Mouse (Mus musculus) MEL (cell line): ENCODE data around the gene Cipc. TPM values are rescaled to one million over a fixed set of nuclear protein-coding genes. Genes with fewer than 3 reads are reported as not detected.

Source experiments
- DNase-seq: peaks from one replicate; pipeline ENCODE4 v3.0.0; 2011; ENCODE audit warnings: low read depth, low spot score
- H3K27ac ChIP-seq: 2 replicates; pipeline ENCODE4 v1.5.1; 2012; ENCODE audit warnings: low read depth, mild to moderate bottlenecking, control low read depth, low read length, moderate library complexity; ENCODE audit not compliant: control insufficient read depth
- H3K27me3 ChIP-seq, 2 experiments: fragments of 150-350 bp in 1 of 2; sonication (generic) in 1 of 2; 2 replicates each; pipeline ENCODE4 v1.6.1; 2012; ENCODE audit warnings: low read length in 2 of 2, mild to moderate bottlenecking in 2 of 2, improper control_type of control experiment in 1 of 2, moderate library complexity in 1 of 2; ENCODE audit not compliant: insufficient read depth in 2 of 2, control insufficient read depth in 1 of 2
- H3K36me3 ChIP-seq, 2 experiments: 2 replicates each; pipeline ENCODE4 v1.6.1; 2012 to 2014; ENCODE audit warnings: low read length in 2 of 2, improper control_type of control experiment in 1 of 2, inconsistent platforms in 1 of 2, mild to moderate bottlenecking in 1 of 2; ENCODE audit not compliant: insufficient read depth in 2 of 2, control insufficient read depth in 1 of 2
- H3K4me1 ChIP-seq, 2 experiments: fragments of 150-350 bp in 1 of 2; sonication (generic) in 1 of 2; 2 replicates each; pipeline ENCODE4 v1.6.1; 2012; ENCODE audit warnings: low read length in 2 of 2, improper control_type of control experiment in 1 of 2, mild to moderate bottlenecking in 1 of 2; ENCODE audit not compliant: insufficient read depth in 2 of 2, control insufficient read depth in 1 of 2
- H3K4me3 ChIP-seq, 2 experiments: fragments of 150-350 bp in 1 of 2; sonication (generic) in 1 of 2; 2 replicates each; pipeline ENCODE4 v1.5.1; 2012; ENCODE audit warnings: low read depth in 2 of 2, low read length in 2 of 2, mild to moderate bottlenecking in 2 of 2, moderate library complexity in 2 of 2, control low read depth in 1 of 2, improper control_type of control experiment in 1 of 2; ENCODE audit not compliant: control insufficient read depth in 1 of 2, insufficient read depth in 1 of 2
- H3K79me2 ChIP-seq: 2 replicates; pipeline ENCODE4 v1.6.1; 2012; ENCODE audit warnings: mild to moderate bottlenecking, low read length, moderate library complexity; ENCODE audit not compliant: control insufficient read depth, poor library complexity, insufficient read depth
- H3K9ac ChIP-seq: 2 replicates; pipeline ENCODE4 v1.6.1; 2012; ENCODE audit warnings: low read depth, mild to moderate bottlenecking, control low read depth, low read length, moderate library complexity; ENCODE audit not compliant: control insufficient read depth, poor library complexity, severe bottlenecking
- H3K9me3 ChIP-seq: fragments of 150-350 bp; sonication (generic); replicated peaks from 2 replicates; pipeline ENCODE4 v1.6.1; 2012; ENCODE audit warnings: mild to moderate bottlenecking, low read length, improper control_type of control experiment, moderate library complexity; ENCODE audit not compliant: insufficient read depth
- CHD1 ChIP-seq: IDR thresholded peaks from 2 replicates; pipeline ENCODE4 v1.6.1; 2012; ENCODE audit warnings: low read depth, mild to moderate bottlenecking, inconsistent platforms, low read length, improper control_type of control experiment
- CTCF ChIP-seq, 3 experiments: IDR thresholded peaks in 2 of 3; conservative IDR thresholded peaks in 1 of 3; 2 replicates each; pipeline ENCODE4 v1.5.1; 2011 to 2012; ENCODE audit warnings: low read length in 3 of 3, low read depth in 2 of 3, mild to moderate bottlenecking in 2 of 3, improper control_type of control experiment in 1 of 3, inconsistent platforms in 1 of 3, mixed read lengths in 1 of 3, moderate library complexity in 1 of 3; ENCODE audit not compliant: control insufficient read depth in 1 of 3, insufficient read depth in 1 of 3, poor library complexity in 1 of 3, severe bottlenecking in 1 of 3
- ELF1 ChIP-seq: IDR thresholded peaks from 2 replicates; pipeline ENCODE4 v1.6.1; 2014; ENCODE audit warnings: low read depth, mild to moderate bottlenecking, inconsistent platforms, low read length, improper control_type of control experiment, moderate library complexity
- ETS1 ChIP-seq: IDR thresholded peaks from 2 replicates; pipeline ENCODE4 v1.6.1; 2012; ENCODE audit warnings: low read depth, mild to moderate bottlenecking, inconsistent platforms, low read length, improper control_type of control experiment, moderate library complexity
- GATA1 ChIP-seq: IDR thresholded peaks from 2 replicates; pipeline ENCODE4 v1.6.1; 2011; ENCODE audit warnings: low read depth, low read length, improper control_type of control experiment
- HCFC1 ChIP-seq: IDR thresholded peaks from 2 replicates; pipeline ENCODE4 v1.6.1; 2012; ENCODE audit warnings: low read depth, mild to moderate bottlenecking, inconsistent platforms, low read length, improper control_type of control experiment, moderate library complexity
- KAT2A ChIP-seq: conservative IDR thresholded peaks from 2 replicates; pipeline ENCODE4 v1.6.1; 2012; ENCODE audit warnings: low read depth, low read length, improper control_type of control experiment, inconsistent platforms
- MEF2A ChIP-seq: IDR thresholded peaks from 2 replicates; pipeline ENCODE4 v1.6.1; 2014; ENCODE audit warnings: low read depth, mild to moderate bottlenecking, inconsistent platforms, low read length, improper control_type of control experiment; ENCODE audit not compliant: poor library complexity, insufficient replicate concordance, severe bottlenecking; ENCODE audit errors: extremely low read depth
- MXI1 ChIP-seq: IDR thresholded peaks from 2 replicates; pipeline ENCODE4 v1.6.1; 2011; ENCODE audit warnings: mild to moderate bottlenecking, low read depth, low read length, improper control_type of control experiment
- NRF1 ChIP-seq: IDR thresholded peaks from 2 replicates; pipeline ENCODE4 v1.6.1; 2014; ENCODE audit warnings: low read depth, mild to moderate bottlenecking, inconsistent platforms, low read length, improper control_type of control experiment, moderate library complexity; ENCODE audit not compliant: poor library complexity, insufficient read depth, severe bottlenecking
- POLR2AphosphoS2 ChIP-seq: IDR thresholded peaks from 2 replicates; pipeline ENCODE4 v1.6.1; 2011; ENCODE audit warnings: low read length, improper control_type of control experiment
- RAD21 ChIP-seq: IDR thresholded peaks from 2 replicates; pipeline ENCODE4 v1.6.1; 2011; ENCODE audit warnings: mild to moderate bottlenecking, low read depth, low read length, improper control_type of control experiment
- SMC3 ChIP-seq: IDR thresholded peaks from 2 replicates; pipeline ENCODE4 v1.6.1; 2011; ENCODE audit warnings: low read depth, low read length, improper control_type of control experiment
- TAL1 ChIP-seq: IDR thresholded peaks from 2 replicates; pipeline ENCODE4 v1.6.1; 2012; ENCODE audit warnings: mild to moderate bottlenecking, inconsistent platforms, low read length, moderate library complexity, mixed read lengths
- TBP ChIP-seq: IDR thresholded peaks from 2 replicates; pipeline ENCODE4 v1.8.0; 2011; ENCODE audit warnings: low read depth, low read length, improper control_type of control experiment
- UBTF ChIP-seq: IDR thresholded peaks from 2 replicates; pipeline ENCODE4 v1.6.1; 2012; ENCODE audit warnings: low read depth, mild to moderate bottlenecking, inconsistent platforms, low read length, improper control_type of control experiment, moderate library complexity, borderline replicate concordance; ENCODE audit not compliant: insufficient read depth
- USF1 ChIP-seq: IDR thresholded peaks from 2 replicates; pipeline ENCODE4 v1.6.1; 2014; ENCODE audit warnings: low read depth, mild to moderate bottlenecking, inconsistent platforms, low read length, improper control_type of control experiment, moderate library complexity
- USF2 ChIP-seq, 2 experiments: IDR thresholded peaks; 2 replicates each; pipeline ENCODE4 v1.6.1; 2011 to 2012; ENCODE audit warnings: improper control_type of control experiment in 2 of 2, low read length in 2 of 2, borderline replicate concordance in 1 of 2, inconsistent platforms in 1 of 2, low read depth in 1 of 2, mild to moderate bottlenecking in 1 of 2; ENCODE audit not compliant: insufficient read depth in 1 of 2
- ZC3H11A ChIP-seq: IDR thresholded peaks from 2 replicates; pipeline ENCODE4 v1.6.1; 2012; ENCODE audit warnings: low read depth, mild to moderate bottlenecking, inconsistent platforms, low read length, improper control_type of control experiment
- ZMIZ1 ChIP-seq: IDR thresholded peaks from 2 replicates; pipeline ENCODE4 v1.6.1; 2012; ENCODE audit warnings: low read depth, mild to moderate bottlenecking, inconsistent platforms, low read length, improper control_type of control experiment, moderate library complexity
- ZNF384 ChIP-seq: IDR thresholded peaks from 2 replicates; pipeline ENCODE4 v1.6.1; 2012; ENCODE audit warnings: low read depth, mild to moderate bottlenecking, inconsistent platforms, low read length, improper control_type of control experiment
- polyA plus RNA-seq, 2 experiments: library from polyadenylated mRNA; stranded (reverse) in 1 of 2; unstranded in 1 of 2; fragments of >175 nt in 1 of 2; fragments of >200 nt in 1 of 2; gene quantifications; 2 replicates each; pipeline versions ENCODE4 v1.2.1 to v1.2.4; 2012; ENCODE audit warnings: low replicate concordance in 2 of 2, low read depth in 1 of 2; ENCODE audit not compliant: insufficient read length in 2 of 2, insufficient read depth in 1 of 2, missing spikeins in 1 of 2
- total RNA-seq: library from RNA; depleted of rRNA; stranded (reverse); fragments of 300-350 nt; gene quantifications from 2 replicates; pipeline ENCODE4 v1.2.3, GENCODE M21; 2012

Cipc gene
- total and polyA plus RNA-seq, 3 experiments = 24.8 to 98.1 (median 27.5) TPM

DNA sequence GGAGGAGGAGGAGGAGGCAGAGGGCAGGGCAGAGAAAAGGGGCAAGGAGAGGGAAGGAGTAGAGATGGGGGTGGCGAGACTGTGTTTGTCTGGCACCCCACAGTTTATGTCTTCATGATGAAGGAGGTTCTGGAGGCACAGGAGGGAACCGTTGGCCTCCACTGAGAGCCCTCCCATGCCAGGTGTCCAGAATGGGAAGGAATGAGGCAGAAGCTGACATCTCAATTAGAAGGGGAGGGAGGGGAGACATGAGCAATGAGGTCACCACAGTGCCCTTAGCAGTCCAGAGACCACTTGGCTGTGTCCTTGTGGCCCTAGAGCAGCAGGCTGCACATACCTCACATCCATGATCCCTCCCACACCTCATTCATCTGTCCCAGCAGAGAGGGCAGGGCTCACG is 47.9 kb downstream of the Cipc start:
- H3K4me1 ChIP-seq = peaks cover 0 to 2% of the 10 kb centered on the region in 2 experiments; a peak in 2 of 4 replicates
- DNase-seq = no peak
- H3K4me3 ChIP-seq = no peak overlapping the region
- no peak overlapping the region for H3K9ac ChIP-seq
- TF ChIP-seq CHD1 = no peak
- no peak for TF ChIP-seq TBP
- no peak for TF ChIP-seq HCFC1
- TF ChIP-seq USF2 (IDR thresholded peaks at IDR 0.05; ENCODE audit: borderline replicate concordance in 1 of 2, insufficient read depth in 1 of 2, low read depth in 1 of 2, low read length in 2 of 2) = no peak
- TF ChIP-seq GATA1 = no peak
- TF ChIP-seq KAT2A = no peak
- no peak for TF ChIP-seq POLR2AphosphoS2
- no peak for TF ChIP-seq USF1
- no peak for TF ChIP-seq ELF1
- TF ChIP-seq ZNF384 = no peak
- TF ChIP-seq TAL1 = no peak
- TF ChIP-seq MXI1 = no peak
- no peak for TF ChIP-seq MEF2A
- H3K79me2 ChIP-seq = no peaks in the 10 kb centered on the region
- no peaks in the 10 kb centered on the region for H3K36me3 ChIP-seq
- no peak overlapping the region for H3K27ac ChIP-seq
- no peaks in the 10 kb centered on the region for H3K9me3 ChIP-seq
- no peaks in the 10 kb centered on the region for H3K27me3 ChIP-seq

DNA sequence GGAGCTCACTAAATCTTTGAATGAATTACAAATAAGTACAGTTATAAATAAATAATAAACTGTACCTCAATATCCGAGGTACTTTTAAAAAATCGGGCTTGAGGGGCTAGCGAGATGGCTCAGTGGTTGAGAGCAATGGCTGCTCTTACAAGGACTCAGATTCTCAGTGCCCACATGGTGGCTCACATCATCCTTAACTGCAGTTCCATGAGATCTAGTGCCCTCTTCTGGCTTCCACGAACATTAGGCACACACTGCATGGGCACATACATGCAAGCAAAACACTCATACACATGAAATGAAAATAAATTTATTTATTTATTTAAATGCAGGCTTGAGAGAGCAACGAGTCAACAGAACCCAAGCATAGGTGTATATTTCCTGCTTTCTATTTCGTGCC is 49.1 kb downstream of the Cipc start:
- Histone ChIP-seq H3K36me3 (no peaks in the 10 kb centered on the region; a peak in 1 of 4 replicates), H3K9me3 (no peaks in the 10 kb centered on the region), H3K4me3 (no peak overlapping the region), H3K4me1 (peaks cover 0 to 10% of the 10 kb centered on the region in 2 experiments; a peak in 2 of 4 replicates), H3K27me3 (no peaks in the 10 kb centered on the region)
- DNase-seq = no peak
- TF ChIP-seq CTCF (IDR thresholded peaks at IDR 0.05 in 2 of 3, conservative IDR thresholded peaks at IDR 0.05 in 1 of 3; ENCODE audit: control insufficient read depth in 1 of 3, insufficient read depth in 1 of 3, low read depth in 2 of 3, low read length in 3 of 3, poor library complexity in 1 of 3, severe bottlenecking in 1 of 3) (peak in 2 of 3 experiments; percentile 14 to 40; a peak in 2 of 6 replicates), ELF1 (no peak)
- TF ChIP-seq, all 39 proteins: peak for 1
- Histone ChIP-seq H3K9ac (no peak overlapping the region), H3K79me2 (no peaks in the 10 kb centered on the region), H3K27ac (no peak overlapping the region)

GRCm38 (mm10) chr12:86998699-86999098 is 51.9 kb downstream of the Cipc start:
- H3K4me1 ChIP-seq = peaks cover 0 to 10% of the 10 kb centered on the region in 2 experiments; a peak in 2 of 4 replicates
- no peak overlapping the region for H3K27ac ChIP-seq
- H3K9ac ChIP-seq = no peak overlapping the region
- H3K27me3 ChIP-seq = no peaks in the 10 kb centered on the region
- no peak overlapping the region for H3K4me3 ChIP-seq
- H3K36me3 ChIP-seq = no peaks in the 10 kb centered on the region; a peak in 1 of 4 replicates
- no peak for TF ChIP-seq UBTF
- TF ChIP-seq RAD21 = peak; percentile 24
- peak; percentile 51 to 72 (median 59) for TF ChIP-seq CTCF (IDR thresholded peaks at IDR 0.05 in 2 of 3, conservative IDR thresholded peaks at IDR 0.05 in 1 of 3; ENCODE audit: control insufficient read depth in 1 of 3, insufficient read depth in 1 of 3, low read depth in 2 of 3, low read length in 3 of 3, poor library complexity in 1 of 3, severe bottlenecking in 1 of 3)
- no peak for TF ChIP-seq ETS1
- no peak for TF ChIP-seq ZMIZ1
- TF ChIP-seq ZC3H11A = no peak
- TF ChIP-seq NRF1 = no peak
- TF ChIP-seq SMC3 = peak; percentile 56
- peak; percentile 39 for DNase-seq
- H3K9me3 ChIP-seq = no peaks in the 10 kb centered on the region
- no peaks in the 10 kb centered on the region for H3K79me2 ChIP-seq
